Mouse (Mus musculus) MN1 (cell line): ENCODE results near the gene Spen.
"Not testable (repeated sequence)": the region's sequence is repeated elsewhere in the genome, so short reads cannot be mapped to it uniquely, and the experiment has no call there.

ENCODE experiments used
- DNase-seq: peaks from one replicate; pipeline ENCODE4 v3.0.0-alpha.2; 2016; ENCODE audit warnings: low spot score

Spen gene

GRCm38 (mm10) chr4:141559131-141559897, 20.9 kb upstream of the Spen start:
- peak; percentile 93 for DNase-seq

DNA sequence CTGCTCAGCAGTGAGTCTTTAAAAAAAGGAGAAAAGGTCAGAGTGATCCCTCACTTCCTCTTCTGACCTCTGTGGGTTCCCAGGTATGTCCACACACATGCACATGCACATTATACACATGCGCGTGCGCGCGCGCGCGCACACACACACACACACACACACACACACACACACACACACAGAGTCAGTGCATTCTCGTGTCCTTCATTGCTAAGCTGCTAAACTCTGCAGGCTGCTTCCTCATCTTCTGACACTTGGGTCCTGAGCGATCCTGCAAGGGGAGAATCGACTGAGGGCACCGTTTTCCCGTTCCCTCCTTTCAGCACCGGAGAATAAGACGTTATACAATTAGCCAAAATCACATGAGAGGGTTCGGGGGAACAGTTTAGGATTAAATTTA, 20.3 kb upstream of the Spen start:
- DNase-seq: peak; percentile 45

- not testable (repeated sequence) for DNase-seq
These were observed 17.8 kb upstream of the Spen start for GRCm38 (mm10) chr4:141556163-141556562.

DNA sequence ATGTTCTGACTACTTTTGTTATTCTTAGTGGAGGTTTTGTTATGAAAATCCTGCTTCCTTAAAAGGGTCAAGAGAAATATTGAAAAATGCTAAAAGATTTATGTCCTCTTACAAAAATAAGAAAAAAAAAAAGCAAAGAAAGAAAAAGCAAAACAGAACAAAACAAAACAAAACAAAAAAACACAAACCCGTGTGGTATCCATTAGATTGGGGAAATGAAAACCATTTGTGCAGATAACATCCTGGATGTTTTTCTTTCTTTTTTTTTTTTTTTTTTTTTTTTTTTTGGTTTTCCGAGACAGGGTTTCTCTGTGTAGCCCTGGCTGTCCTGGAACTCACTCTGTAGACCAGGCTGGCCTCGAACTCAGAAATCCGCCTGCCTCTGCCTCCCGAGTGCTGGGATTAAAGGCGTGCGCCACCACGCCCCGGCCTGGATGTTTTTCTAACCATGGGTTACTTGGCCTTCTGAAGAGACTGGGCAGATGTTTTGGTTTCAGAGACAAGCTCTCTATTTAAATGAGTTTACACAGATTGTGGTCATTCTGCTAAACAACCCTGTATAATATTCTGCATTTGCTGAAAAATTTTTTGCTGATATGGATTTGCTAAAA, 16.0 kb upstream of the Spen start:
- not testable (repeated sequence) for DNase-seq

DNA sequence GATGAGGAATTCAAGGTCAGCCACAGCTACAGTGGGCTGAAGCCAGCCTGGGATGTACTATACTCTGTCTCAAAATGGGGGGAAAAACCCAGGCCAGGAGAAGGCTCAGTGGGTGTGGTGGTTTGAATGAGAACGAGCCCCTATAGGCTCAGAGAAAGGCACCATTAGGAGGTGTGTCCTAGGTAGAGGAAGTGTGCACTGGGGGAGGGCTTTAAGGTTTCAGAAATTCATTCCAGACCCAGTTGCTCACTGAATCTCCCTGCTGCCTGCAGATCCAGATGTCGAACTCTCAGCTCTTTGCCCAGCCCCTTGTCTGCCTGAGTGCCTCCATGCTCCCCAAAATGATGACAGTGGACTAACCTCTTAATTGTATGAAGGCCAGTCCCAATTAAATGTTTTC, 14.1 kb upstream of the Spen start:
- no peak for DNase-seq

- peak; percentile 51 for DNase-seq
These were observed 8.9 kb upstream of the Spen start for GRCm38 (mm10) chr4:141547299-141547698.

- peak; percentile 92 for DNase-seq
These were observed 8.2 kb upstream of the Spen start for GRCm38 (mm10) chr4:141546334-141547200.

- DNase-seq: peak; percentile 99
These were observed 7.4 kb upstream of the Spen start for GRCm38 (mm10) chr4:141545743-141546333.

DNA sequence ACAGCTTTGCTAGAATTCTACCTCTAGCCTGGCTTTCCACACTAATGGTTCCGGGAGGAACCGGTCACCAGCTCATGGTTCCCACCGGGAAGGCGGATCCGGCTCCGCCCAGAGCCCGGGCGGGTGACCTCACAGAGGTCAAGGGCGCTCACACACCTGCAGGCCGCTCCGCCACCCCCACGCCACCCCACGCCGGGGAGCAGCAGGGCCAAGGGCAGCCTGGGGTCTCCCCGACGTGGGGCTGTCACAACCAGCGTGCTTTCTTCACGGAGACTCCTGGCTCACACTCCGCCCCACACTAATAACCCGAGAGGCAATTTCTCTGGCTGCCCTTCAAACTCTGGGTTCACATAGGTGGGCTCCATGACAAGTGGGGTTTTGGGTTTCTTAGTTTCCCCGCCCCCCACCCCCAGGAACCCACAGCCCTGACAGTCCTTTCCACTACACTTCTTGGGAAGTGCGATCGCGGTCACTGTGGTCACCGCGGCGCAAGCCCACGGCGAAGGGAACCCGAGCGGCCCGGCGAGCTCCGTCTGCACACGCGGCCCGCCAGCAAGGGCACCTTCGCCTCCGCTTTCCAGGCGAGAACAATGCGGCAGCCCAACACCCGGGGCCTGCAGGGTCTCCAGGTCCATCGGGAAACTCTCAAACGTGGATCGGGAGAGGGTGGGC, 6.8 kb upstream of the Spen start:
- peak; percentile 86 for DNase-seq

DNA sequence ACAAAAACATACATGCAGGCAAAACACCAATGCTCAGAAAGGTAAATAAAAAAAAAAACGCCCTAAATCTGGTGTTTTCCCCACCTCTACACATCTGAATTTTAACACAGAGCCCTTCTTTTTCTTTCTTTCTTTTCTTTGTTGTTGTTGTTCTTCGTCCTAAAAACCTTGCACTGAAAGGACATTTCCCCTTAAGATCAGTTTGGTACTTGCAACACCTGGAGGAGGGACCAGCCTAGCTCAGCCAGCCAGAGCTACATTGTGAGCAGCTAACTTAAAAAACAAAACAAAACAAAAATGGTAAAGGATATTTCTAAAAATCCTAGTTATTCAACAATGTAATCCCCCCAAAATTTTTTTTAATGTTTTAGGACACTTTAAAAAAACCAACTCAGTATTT, 6.1 kb upstream of the Spen start:
- DNase-seq: no peak

GRCm38 (mm10) chr4:141543593-141543992, 5.2 kb upstream of the Spen start:
- no peak for DNase-seq

GRCm38 (mm10) chr4:141541851-141542250, 3.5 kb upstream of the Spen start:
- DNase-seq: peak; percentile 39

GRCm38 (mm10) chr4:141540844-141541243, 2.4 kb upstream of the Spen start:
- no peak for DNase-seq

DNA sequence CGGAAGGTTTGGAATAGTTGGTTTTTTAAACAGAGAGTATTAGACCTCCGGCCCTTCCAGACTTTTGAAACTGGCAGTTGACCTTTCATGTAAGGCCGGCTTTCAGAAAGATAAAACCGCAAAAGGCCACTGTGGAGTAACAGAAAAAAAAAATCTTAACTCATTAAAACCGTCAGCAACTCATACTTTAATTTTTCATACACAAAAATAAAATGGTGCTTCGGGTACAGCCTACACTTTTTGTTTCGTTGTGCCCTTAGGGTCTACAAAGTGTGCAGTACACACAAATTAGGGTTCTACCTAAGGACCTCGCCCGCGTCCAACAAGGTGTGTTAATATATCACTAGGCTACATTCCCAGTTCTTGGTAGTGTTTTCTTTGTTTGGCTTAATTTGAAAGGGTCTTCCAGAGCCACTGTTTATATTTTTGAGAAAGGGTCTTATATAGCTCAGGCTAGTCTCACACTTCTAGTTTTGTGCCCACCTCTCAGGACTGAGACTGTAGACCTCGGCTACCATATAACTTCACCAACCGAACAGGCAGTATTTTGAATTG, 893 bp upstream of the Spen start:
- no peak for DNase-seq

GRCm38 (mm10) chr4:141537706-141538407, 540 bp downstream of the Spen start:
- peak; percentile 39 for DNase-seq

DNA sequence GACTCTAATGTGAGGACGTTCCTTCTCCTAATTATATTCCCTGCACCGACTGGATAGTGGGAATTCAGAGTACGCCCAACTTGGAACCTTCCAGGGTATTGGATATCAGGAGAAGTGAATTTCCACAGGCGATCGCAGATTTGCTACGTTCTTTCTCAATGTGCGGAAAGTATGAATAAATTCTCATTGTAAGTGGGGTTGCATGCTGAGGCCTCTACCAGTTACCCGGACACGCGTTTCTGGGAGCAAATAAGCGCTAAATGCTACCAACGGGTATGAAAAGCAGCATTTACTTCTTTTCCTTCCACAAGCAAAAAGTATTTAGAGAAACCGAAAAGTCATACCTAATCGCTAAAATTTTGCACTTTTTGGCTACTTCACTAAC, 1.2 kb downstream of the Spen start:
- DNase-seq: no peak

GRCm38 (mm10) chr4:141536291-141537225, 1.8 kb downstream of the Spen start:
- DNase-seq: peak; percentile 53

DNA sequence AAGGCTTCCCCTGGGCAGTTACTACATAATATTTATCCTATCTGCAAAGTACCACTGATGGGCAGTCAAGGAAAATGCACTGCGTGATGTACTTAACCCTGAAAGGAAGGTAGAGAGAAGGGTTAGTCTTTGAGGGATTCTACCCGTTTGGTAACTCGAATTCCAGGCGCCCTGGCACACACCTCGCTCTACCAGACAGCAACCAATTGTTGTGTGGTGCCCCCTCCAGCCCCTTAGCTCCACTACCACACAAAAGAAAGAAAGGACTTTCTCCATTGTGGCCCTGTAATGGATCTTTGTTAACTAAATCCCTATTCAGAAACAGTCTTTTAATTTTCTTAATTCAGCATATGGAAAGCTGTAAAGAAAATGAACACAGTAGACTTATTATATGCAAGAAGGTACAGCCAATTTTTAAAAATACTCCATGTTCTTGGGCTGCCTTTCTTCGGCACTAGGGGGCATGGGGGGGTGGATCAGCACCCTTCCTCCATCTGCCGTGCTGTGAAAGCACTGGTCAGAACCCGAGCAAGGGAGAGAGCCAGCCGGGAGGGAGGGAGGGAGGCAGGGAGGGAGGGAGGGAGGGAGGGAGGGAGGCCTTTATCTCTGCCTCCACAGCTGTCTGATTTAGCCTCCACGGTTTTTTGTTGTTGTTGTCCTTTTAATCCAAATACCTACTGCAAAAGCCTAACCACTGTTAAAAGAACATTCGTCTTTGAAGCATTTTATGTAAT, 3.3 kb downstream of the Spen start:
- DNase-seq: peak; percentile 69

- DNase-seq: no peak
These were observed 7.4 kb downstream of the Spen start for GRCm38 (mm10) chr4:141530979-141531378.
